Mouse (Mus musculus): ENCODE results near the gene Hoxb7. TPM values are rescaled to one million over a fixed set of nuclear protein-coding genes. Genes with fewer than 3 reads are reported as not detected.

Hoxb7 gene
- polyA plus RNA-seq, 1 experiment from 2014 or later = 3.7 TPM

GRCm38 (mm10) chr11:96280399-96281378 is 5.7 kb upstream of the Hoxb7 start:
- WGBS = 7% methylated on average over 8 of the region's 8 CpGs
- Histone ChIP-seq H3K36me3 (ENCODE audit: control insufficient read depth, insufficient read depth, low read length) (no peaks in the 10 kb centered on the region), H3K9ac (ENCODE audit: low read length) (no peak overlapping the region), H3K4me2 (ENCODE audit: low read depth, severe bottlenecking) (no peak overlapping the region), H3K4me3 (ENCODE audit: low read depth, low read length) (no peak overlapping the region), H3K27ac (replicated peaks; ENCODE audit: low read depth, low read length) (no peak overlapping the region), H3K9me3 (ENCODE audit: control insufficient read depth, low read length) (no peaks in the 10 kb centered on the region), H3K27me3 (ENCODE audit: control insufficient read depth, insufficient read depth, low read length) (peaks cover 79% of the 10 kb centered on the region), H3K4me1 (ENCODE audit: control insufficient read depth, insufficient read depth, low read length) (peaks cover 13% of the 10 kb centered on the region; the same call in 1 of the 2 replicates)
- ATAC-seq (ENCODE audit: insufficient number of reproducible peaks, low FRiP score, low TSS enrichment, low read depth) (no peak), DNase-seq (ENCODE audit: low spot score) (no peak)

GRCm38 (mm10) chr11:96281396-96281795 is 5.0 kb upstream of the Hoxb7 start:
- DNase-seq (ENCODE audit: low spot score) (peak; percentile 67), ATAC-seq (ENCODE audit: insufficient number of reproducible peaks, low FRiP score, low TSS enrichment, low read depth) (no peak)
- Histone ChIP-seq H3K27me3 (ENCODE audit: control insufficient read depth, insufficient read depth, low read length) (peaks cover 79% of the 10 kb centered on the region), H3K36me3 (ENCODE audit: control insufficient read depth, insufficient read depth, low read length) (no peaks in the 10 kb centered on the region), H3K4me3 (ENCODE audit: low read depth, low read length) (no peak overlapping the region), H3K27ac (replicated peaks; ENCODE audit: low read depth, low read length) (no peak overlapping the region), H3K4me1 (ENCODE audit: control insufficient read depth, insufficient read depth, low read length) (peaks cover 15% of the 10 kb centered on the region; the same call in 1 of the 2 replicates), H3K9me3 (ENCODE audit: control insufficient read depth, low read length) (no peaks in the 10 kb centered on the region), H3K4me2 (ENCODE audit: low read depth, severe bottlenecking) (no peak overlapping the region), H3K9ac (ENCODE audit: low read length) (no peak overlapping the region)
- under 1% methylated on average over 18 of the region's 18 CpGs for WGBS

- no peak within 1 kb of the TSS for H3K27ac ChIP-seq (replicated peaks; ENCODE audit: low read depth, low read length)
- WGBS = under 1% methylated on average over 27 of the region's 27 CpGs
- H3K36me3 ChIP-seq (ENCODE audit: control insufficient read depth, insufficient read depth, low read length) = no peaks in the 10 kb centered on the region
- no peak for ATAC-seq (ENCODE audit: insufficient number of reproducible peaks, low FRiP score, low TSS enrichment, low read depth)
- peak within 1 kb of the TSS; percentile 64 for H3K4me2 ChIP-seq (ENCODE audit: low read depth, severe bottlenecking)
- H3K4me3 ChIP-seq (ENCODE audit: low read depth, low read length) = peak within 1 kb of the TSS; percentile 18
- DNase-seq (ENCODE audit: low spot score) = no peak
- H3K4me1 ChIP-seq (ENCODE audit: control insufficient read depth, insufficient read depth, low read length) = peaks cover 15% of the 10 kb centered on the region; the same call in 1 of the 2 replicates
- no peak within 1 kb of the TSS for H3K9ac ChIP-seq (ENCODE audit: low read length)
- no peaks in the 10 kb centered on the region for H3K9me3 ChIP-seq (ENCODE audit: control insufficient read depth, low read length)
- peaks cover 79% of the 10 kb centered on the region for H3K27me3 ChIP-seq (ENCODE audit: control insufficient read depth, insufficient read depth, low read length)
Measured at GRCm38 (mm10) chr11:96281855-96282570, 4.4 kb upstream of the Hoxb7 start, which contains the start of gene Hoxb8. Gene Hoxb8, plus strand, starts transcription at chr11:96281905.

GRCm38 (mm10) chr11:96282795-96283430 is 3.5 kb upstream of the Hoxb7 start:
- Histone ChIP-seq H3K4me3 (ENCODE audit: low read depth, low read length) (peak overlapping the region; percentile 18), H3K9me3 (ENCODE audit: control insufficient read depth, low read length) (no peaks in the 10 kb centered on the region), H3K27me3 (ENCODE audit: control insufficient read depth, insufficient read depth, low read length) (peaks cover 80% of the 10 kb centered on the region), H3K4me2 (ENCODE audit: low read depth, severe bottlenecking) (peak overlapping the region; percentile 64), H3K9ac (ENCODE audit: low read length) (peak overlapping the region; percentile 23; the same call in 1 of the 2 replicates), H3K27ac (replicated peaks; ENCODE audit: low read depth, low read length) (no peak overlapping the region), H3K4me1 (ENCODE audit: control insufficient read depth, insufficient read depth, low read length) (peaks cover 17% of the 10 kb centered on the region; the same call in 1 of the 2 replicates), H3K36me3 (ENCODE audit: control insufficient read depth, insufficient read depth, low read length) (no peaks in the 10 kb centered on the region)
- DNase-seq (ENCODE audit: low spot score) (peak; percentile 81), ATAC-seq (ENCODE audit: insufficient number of reproducible peaks, low FRiP score, low TSS enrichment, low read depth) (no peak)
- under 1% methylated on average over 49 of the region's 49 CpGs for WGBS

- no peaks in the 10 kb centered on the region for H3K9me3 ChIP-seq (ENCODE audit: control insufficient read depth, low read length)
- peaks cover 17% of the 10 kb centered on the region; the same call in 1 of the 2 replicates for H3K4me1 ChIP-seq (ENCODE audit: control insufficient read depth, insufficient read depth, low read length)
- under 1% methylated on average over 49 of the region's 49 CpGs for WGBS
- H3K4me3 ChIP-seq (ENCODE audit: low read depth, low read length) = peak overlapping the region; percentile 31
- H3K27ac ChIP-seq (replicated peaks; ENCODE audit: low read depth, low read length) = peak overlapping the region; percentile 22; the same call in 1 of the 2 replicates
- peak overlapping the region; percentile 56 for H3K9ac ChIP-seq (ENCODE audit: low read length)
- H3K36me3 ChIP-seq (ENCODE audit: control insufficient read depth, insufficient read depth, low read length) = no peaks in the 10 kb centered on the region
- ATAC-seq (ENCODE audit: insufficient number of reproducible peaks, low FRiP score, low TSS enrichment, low read depth) = no peak
- no peak for DNase-seq (ENCODE audit: low spot score)
- peak overlapping the region; percentile 64 for H3K4me2 ChIP-seq (ENCODE audit: low read depth, severe bottlenecking)
- H3K27me3 ChIP-seq (ENCODE audit: control insufficient read depth, insufficient read depth, low read length) = peaks cover 81% of the 10 kb centered on the region
Measured at GRCm38 (mm10) chr11:96284041-96284749, 2.2 kb upstream of the Hoxb7 start.

GRCm38 (mm10) chr11:96284774-96285734 is 1.4 kb upstream of the Hoxb7 start:
- H3K4me2 ChIP-seq (ENCODE audit: low read depth, severe bottlenecking) = peak overlapping the region; percentile 64
- WGBS = under 1% methylated on average over 37 of the region's 37 CpGs
- ATAC-seq (ENCODE audit: insufficient number of reproducible peaks, low FRiP score, low TSS enrichment, low read depth) = peak; percentile 67; the same call in 1 of the 2 replicates
- peak; percentile 79 for DNase-seq (ENCODE audit: low spot score)
- peaks cover 77% of the 10 kb centered on the region for H3K27me3 ChIP-seq (ENCODE audit: control insufficient read depth, insufficient read depth, low read length)
- H3K36me3 ChIP-seq (ENCODE audit: control insufficient read depth, insufficient read depth, low read length) = no peaks in the 10 kb centered on the region
- no peak overlapping the region for H3K27ac ChIP-seq (replicated peaks; ENCODE audit: low read depth, low read length)
- peaks cover 17% of the 10 kb centered on the region; the same call in 1 of the 2 replicates for H3K4me1 ChIP-seq (ENCODE audit: control insufficient read depth, insufficient read depth, low read length)
- H3K4me3 ChIP-seq (ENCODE audit: low read depth, low read length) = peak overlapping the region; percentile 35
- peak overlapping the region; percentile 56 for H3K9ac ChIP-seq (ENCODE audit: low read length)
- H3K9me3 ChIP-seq (ENCODE audit: control insufficient read depth, low read length) = no peaks in the 10 kb centered on the region
